Mouse (Mus musculus) hindbrain, embryonic 11.5 days (tissue): Measurements from ENCODE around the gene Tdrd12. TPM values are rescaled to one million over a fixed set of nuclear protein-coding genes. Genes with fewer than 3 reads are reported as not detected.
A peak's percentile ranks its signal among the peaks of the same experiment; 100 is the strongest.

Experiments used
- ATAC-seq: fragments of 200-750 bp; cut with Nextera tagmentation; 2 replicates; pipeline ENCODE4 v1.8.0; 2017; ENCODE audit warnings: mild to moderate bottlenecking, moderate TSS enrichment, moderate library complexity; ENCODE audit not compliant: low FRiP score
- DNase-seq: peaks from one replicate; pipeline ENCODE4 v3.0.0-alpha.2; 2015; ENCODE audit warnings: low spot score
- H3K27ac ChIP-seq: fragments of 300-500 bp; sonication (generic); 2 replicates; pipeline ENCODE4 v1.5.1; 2014; ENCODE audit warnings: mild to moderate bottlenecking, low read depth, low read length
- H3K27me3 ChIP-seq: fragments of 300-500 bp; sonication (generic); 2 replicates; pipeline ENCODE4 v1.6.1; 2014; ENCODE audit warnings: mild to moderate bottlenecking, low read length, moderate library complexity, mixed read lengths; ENCODE audit not compliant: control insufficient read depth, insufficient read depth
- H3K36me3 ChIP-seq: fragments of 300-500 bp; sonication (generic); 2 replicates; pipeline ENCODE4 v1.6.1; 2014; ENCODE audit warnings: mild to moderate bottlenecking, low read length, moderate library complexity, mixed read lengths; ENCODE audit not compliant: control insufficient read depth, insufficient read depth
- H3K4me1 ChIP-seq: fragments of 300-500 bp; sonication (generic); replicated peaks from 2 replicates; pipeline ENCODE4 v1.6.1; 2014; ENCODE audit warnings: low read length, mixed read lengths; ENCODE audit not compliant: control insufficient read depth, insufficient read depth
- H3K4me2 ChIP-seq: fragments of 300-500 bp; sonication (generic); replicated peaks from 2 replicates; pipeline ENCODE4 v1.6.1; 2014; ENCODE audit warnings: mild to moderate bottlenecking, low read depth, low read length
- H3K4me3 ChIP-seq: fragments of 300-500 bp; sonication (generic); 2 replicates; pipeline ENCODE4 v1.5.1; 2014; ENCODE audit warnings: low read depth, low read length
- H3K9ac ChIP-seq: fragments of 300-500 bp; sonication (generic); 2 replicates; pipeline ENCODE4 v1.6.1; 2014; ENCODE audit warnings: low read depth, low read length
- H3K9me3 ChIP-seq: fragments of 300-500 bp; sonication (generic); 2 replicates; pipeline ENCODE4 v1.6.1; 2016; ENCODE audit warnings: low read length; ENCODE audit not compliant: control insufficient read depth
- WGBS: fragments of 180-500 bp; shearing (Covaris S2); extraction: QIAGEN DNeasy Blood & Tissue Kit; methylation state at CpG from one replicate; pipeline ENCODE4 v1.1.7; 2014; 5-methylcytosine and 5-hydroxymethylcytosine counted together
- polyA plus RNA-seq: library from polyadenylated mRNA; unstranded; fragments of >200 nt; fragmentation: Nextera tagmentation; extraction: Ambion mirVana; gene quantifications from 2 replicates; pipeline ENCODE4 v1.2.1, GENCODE M21; 2014

Gene Tdrd12
- polyA plus RNA-seq, 1 experiment from 2014 or later: 0.36 TPM

DNA sequence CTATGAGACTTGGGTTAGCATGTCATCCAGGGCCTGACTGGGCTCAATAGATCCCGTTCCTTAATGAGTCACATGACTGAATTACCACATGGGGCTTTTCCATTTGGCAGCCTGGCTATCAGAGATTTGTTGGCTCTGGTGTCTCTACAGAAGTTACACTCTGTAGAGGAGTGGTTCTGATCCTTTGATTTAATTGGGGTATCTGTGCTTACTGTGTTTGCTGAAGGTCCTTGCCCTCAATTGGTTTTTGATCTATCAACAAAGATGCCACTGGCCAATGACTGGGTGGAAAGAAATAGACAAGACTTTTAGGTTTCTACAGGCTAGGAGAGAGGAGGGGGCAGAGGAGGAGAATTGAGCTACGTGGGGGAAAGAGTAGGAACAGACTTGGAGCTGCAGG, 21.1 kb upstream of the Tdrd12 start:
- no peak for ATAC-seq
- Histone ChIP-seq H3K4me2 (no peak overlapping the region), H3K36me3 (no peaks in the 10 kb centered on the region), H3K4me1 (peaks cover 3% of the 10 kb centered on the region; the same call in 1 of the 2 replicates), H3K27ac (no peak overlapping the region), H3K9ac (no peak overlapping the region), H3K27me3 (no peaks in the 10 kb centered on the region), H3K9me3 (no peaks in the 10 kb centered on the region), H3K4me3 (no peak overlapping the region)
- no peak for DNase-seq
- 59% methylated on average over 2 of the region's 2 CpGs for WGBS

DNA sequence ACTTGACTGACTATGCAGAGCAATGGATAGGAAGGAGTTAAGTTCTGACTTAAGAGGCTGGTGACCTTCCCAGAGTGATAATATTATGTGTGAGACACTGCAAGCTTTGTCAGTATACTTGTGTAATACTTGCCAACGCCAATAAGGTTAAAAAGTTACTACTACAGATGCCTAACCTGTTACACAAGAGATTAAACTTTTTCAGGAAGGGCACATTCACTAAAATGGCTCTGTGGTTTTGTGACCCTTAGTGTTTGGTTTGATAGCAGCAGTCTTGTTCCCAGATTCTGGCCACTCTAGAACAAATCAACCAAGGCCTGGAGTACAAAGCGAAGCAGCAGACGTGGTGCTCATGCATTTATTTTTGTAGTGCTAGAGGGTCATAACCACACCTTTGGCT, 20.0 kb upstream of the Tdrd12 start:
- no peak overlapping the region for H3K4me2 ChIP-seq
- no peaks in the 10 kb centered on the region for H3K36me3 ChIP-seq
- DNase-seq: no peak
- H3K27me3 ChIP-seq: no peaks in the 10 kb centered on the region
- H3K9ac ChIP-seq: no peak overlapping the region
- H3K9me3 ChIP-seq: no peaks in the 10 kb centered on the region
- H3K27ac ChIP-seq: no peak overlapping the region
- no peak for ATAC-seq
- peaks cover 3% of the 10 kb centered on the region; the same call in 1 of the 2 replicates for H3K4me1 ChIP-seq
- H3K4me3 ChIP-seq: no peak overlapping the region
- 90% methylated on average over 3 of the region's 3 CpGs for WGBS

DNA sequence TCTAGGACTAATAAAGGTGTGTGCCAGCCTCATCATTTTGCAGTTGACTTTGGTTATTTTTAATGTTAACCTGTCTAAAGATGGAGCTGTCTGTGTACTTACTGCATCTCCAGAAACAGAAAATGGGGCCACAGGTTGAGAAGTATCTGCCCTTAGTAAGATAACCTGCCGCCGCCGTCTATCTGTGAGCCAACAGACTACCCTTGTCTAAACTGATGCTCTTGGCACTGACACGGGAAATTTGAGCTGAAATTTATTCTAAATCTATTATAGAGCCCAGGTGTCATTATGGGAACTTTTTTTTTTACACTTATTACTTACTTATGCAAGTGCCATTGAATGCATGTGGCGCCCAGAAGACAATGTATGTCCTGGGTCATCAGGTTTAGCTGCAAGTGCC, 19.4 kb upstream of the Tdrd12 start:
- no peak for ATAC-seq
- Histone ChIP-seq H3K4me2 (no peak overlapping the region), H3K9me3 (no peaks in the 10 kb centered on the region), H3K27me3 (no peaks in the 10 kb centered on the region), H3K27ac (no peak overlapping the region), H3K36me3 (no peaks in the 10 kb centered on the region), H3K9ac (no peak overlapping the region), H3K4me1 (peaks cover 3% of the 10 kb centered on the region; the same call in 1 of the 2 replicates), H3K4me3 (no peak overlapping the region)
- no peak for DNase-seq
- 85% methylated on average over 5 of the region's 5 CpGs for WGBS

DNA sequence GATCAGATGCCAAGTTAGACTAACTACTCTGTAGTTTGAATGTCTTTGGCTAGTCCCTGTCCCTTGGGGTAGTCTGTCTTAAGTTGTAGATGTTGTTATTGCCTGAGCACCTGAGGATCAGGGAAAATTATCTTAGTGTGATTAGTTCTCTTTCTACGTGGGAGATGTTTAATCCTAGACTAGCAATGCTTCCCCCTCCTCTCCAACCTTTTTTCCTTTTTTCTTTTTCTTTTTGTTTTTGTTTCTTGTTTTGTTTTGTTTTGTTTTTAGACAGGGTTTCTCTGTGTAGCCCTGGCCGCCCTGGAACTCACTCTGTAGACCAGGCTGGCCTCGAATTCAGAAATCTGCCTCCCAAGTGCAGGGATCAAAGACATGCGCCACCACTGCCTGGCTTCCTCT, 18.7 kb upstream of the Tdrd12 start, which contains the start of gene Nudt19:
Gene Nudt19 (minus strand): TSS at position 100 of the 399 bp plus-strand sequence.
- WGBS: 73% methylated on average over 4 of the region's 4 CpGs
- no peak for ATAC-seq

DNA sequence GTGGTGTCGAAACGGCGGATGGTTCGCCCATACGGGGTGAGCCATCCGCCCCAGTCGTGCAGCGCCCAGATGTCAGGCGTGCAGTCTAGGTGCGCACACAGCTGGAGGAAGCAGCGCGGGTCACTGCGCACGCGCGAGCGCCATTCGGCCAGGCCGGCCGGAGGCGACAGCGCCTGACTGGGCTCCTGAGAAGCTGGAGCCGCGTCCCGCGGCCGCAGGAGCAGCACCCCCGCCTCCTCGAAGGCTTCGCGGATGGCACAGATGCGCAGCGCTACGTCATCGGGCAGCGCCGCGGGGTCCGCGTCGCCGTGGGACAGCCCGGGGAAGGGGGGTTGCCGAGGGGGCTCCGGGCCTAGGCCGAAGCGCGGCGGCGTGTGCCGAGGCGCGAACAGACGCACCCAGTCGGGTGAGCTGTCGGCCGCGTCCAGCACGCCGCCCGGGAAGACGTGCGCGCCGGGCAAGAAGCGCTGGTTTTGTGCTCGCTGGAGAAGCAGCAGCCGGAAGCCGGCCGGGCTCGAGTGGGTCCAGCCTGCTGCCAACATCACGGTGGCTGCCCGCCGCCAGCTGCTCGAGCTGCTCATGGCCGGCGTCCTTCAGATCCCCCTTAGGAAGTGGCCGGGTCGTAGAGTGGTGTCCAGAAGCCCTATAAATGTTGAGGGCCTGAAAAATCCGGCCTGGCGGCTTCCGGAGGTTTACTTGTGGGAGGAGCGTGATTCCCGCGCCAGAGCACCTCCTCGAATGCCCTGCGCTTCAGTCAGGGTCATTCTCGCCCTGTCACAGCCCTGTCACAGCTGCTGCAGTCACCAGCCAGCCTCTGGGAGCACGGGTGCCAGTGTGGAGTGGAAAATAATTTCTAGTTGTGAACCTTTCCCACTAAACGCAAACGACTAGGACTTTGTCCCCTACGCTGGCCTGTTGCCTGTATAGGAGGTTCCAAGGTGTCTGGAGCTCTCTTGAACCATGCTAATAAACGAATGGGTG, 18.0 kb upstream of the Tdrd12 start:
- Histone ChIP-seq H3K36me3 (peaks cover 1% of the 10 kb centered on the region; the same call in 1 of the 2 replicates), H3K9ac (peak overlapping the region; percentile 70), H3K27me3 (no peaks in the 10 kb centered on the region), H3K4me3 (peak overlapping the region; percentile 60), H3K9me3 (no peaks in the 10 kb centered on the region), H3K4me2 (peak overlapping the region; percentile 91), H3K4me1 (peaks cover 3% of the 10 kb centered on the region; the same call in 1 of the 2 replicates), H3K27ac (peak overlapping the region; percentile 94)
- ATAC-seq (peak; percentile 94), DNase-seq (peak; percentile 94)
- WGBS: 1% methylated on average over 79 of the region's 93 CpGs

More for the DNA sequence above, 18.7 kb upstream of the Tdrd12 start, which contains the start of gene Nudt19:
- Histone ChIP-seq H3K36me3 (no peaks in the 10 kb centered on the region), H3K27ac (peak within 1 kb of the TSS; percentile 94), H3K9ac (peak within 1 kb of the TSS; percentile 70), H3K4me3 (peak within 1 kb of the TSS; percentile 60), H3K9me3 (no peaks in the 10 kb centered on the region), H3K4me2 (peak within 1 kb of the TSS; percentile 91), H3K27me3 (no peaks in the 10 kb centered on the region), H3K4me1 (peaks cover 3% of the 10 kb centered on the region; the same call in 1 of the 2 replicates)
- no peak for DNase-seq

DNA sequence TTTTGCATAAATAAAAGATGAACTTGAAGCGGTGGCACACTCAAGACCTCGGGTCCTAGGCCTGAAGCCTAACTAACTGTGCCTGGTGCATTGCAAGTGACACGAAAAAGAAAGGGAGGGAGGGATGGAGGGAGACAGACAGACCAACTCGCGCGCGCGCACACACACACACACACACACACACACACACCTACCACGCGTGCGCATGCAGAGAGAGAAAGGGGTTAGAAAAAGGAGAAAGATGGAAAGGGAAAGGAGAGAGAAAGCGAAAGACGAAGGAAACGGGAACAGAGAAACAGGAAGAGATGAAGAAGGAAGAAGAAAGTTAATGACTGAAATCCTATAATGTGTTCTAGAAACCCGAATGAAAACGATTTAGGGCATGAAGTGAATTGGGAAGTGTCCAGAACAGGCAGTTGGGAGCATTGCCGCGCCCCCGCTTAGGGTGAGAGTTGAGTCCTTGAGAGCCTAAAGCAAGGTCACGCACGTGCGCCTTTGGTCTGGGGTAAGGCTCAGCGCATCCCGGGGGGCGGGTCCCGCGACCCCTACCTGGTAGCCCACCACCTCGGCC, 17.1 kb upstream of the Tdrd12 start:
- no peak; the same call in 1 of the 2 replicates for ATAC-seq
- no peaks in the 10 kb centered on the region for H3K9me3 ChIP-seq
- H3K36me3 ChIP-seq: peaks cover 6% of the 10 kb centered on the region; the same call in 1 of the 2 replicates
- peak overlapping the region; percentile 70 for H3K9ac ChIP-seq
- peaks cover 3% of the 10 kb centered on the region; the same call in 1 of the 2 replicates for H3K4me1 ChIP-seq
- peak overlapping the region; percentile 91 for H3K4me2 ChIP-seq
- no peaks in the 10 kb centered on the region for H3K27me3 ChIP-seq
- peak; percentile 50 for DNase-seq
- 5% methylated on average over 28 of the region's 28 CpGs for WGBS
- H3K27ac ChIP-seq: peak overlapping the region; percentile 94
- H3K4me3 ChIP-seq: peak overlapping the region; percentile 60

DNA sequence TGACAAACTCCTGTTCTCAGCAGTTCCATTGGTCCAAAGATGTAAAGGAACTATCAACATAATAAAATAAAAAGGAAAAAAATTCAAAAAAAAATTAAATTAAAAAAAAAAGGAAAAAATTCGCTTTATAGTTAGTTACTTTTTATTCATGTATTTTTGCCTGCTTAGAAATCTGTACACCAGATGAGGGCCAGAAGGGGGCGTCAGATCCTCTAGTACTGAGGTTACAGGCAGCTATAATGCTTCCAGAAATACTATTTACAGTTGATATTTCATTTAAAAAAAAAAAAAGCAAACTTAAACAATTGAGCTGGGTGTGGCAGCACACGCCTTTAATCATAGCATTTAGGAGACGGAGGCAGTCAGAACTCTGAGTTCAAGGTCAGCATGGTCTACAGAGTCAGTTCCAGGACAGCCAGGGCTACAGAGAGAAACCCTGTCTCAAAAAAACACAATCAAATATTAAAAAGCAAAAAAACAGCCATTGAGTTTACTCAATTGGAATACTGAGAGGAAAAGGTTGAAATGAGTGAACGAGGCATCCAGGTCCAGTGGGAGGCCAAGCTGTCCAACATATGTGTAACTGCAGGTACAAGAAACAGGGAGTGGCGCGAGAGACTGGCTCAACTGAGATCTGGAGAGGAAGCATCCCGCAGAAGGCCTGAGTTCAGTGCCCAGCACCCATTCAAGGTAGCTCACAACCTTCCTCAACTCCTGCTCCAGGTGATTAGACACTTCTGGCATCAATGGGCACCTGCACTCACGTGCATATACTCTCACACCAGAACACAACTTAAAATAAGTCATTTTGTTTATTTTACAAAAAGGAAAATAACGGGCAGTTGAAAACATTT, 16.4 kb upstream of the Tdrd12 start:
- Histone ChIP-seq H3K9ac (0 out of 2 replicates have a peak overlapping the region, but pooled peaks have one; percentile 70), H3K36me3 (peaks cover 6% of the 10 kb centered on the region; the same call in 1 of the 2 replicates), H3K27me3 (no peaks in the 10 kb centered on the region), H3K4me3 (peak overlapping the region; percentile 60; the same call in 1 of the 2 replicates), H3K9me3 (no peaks in the 10 kb centered on the region), H3K4me1 (peaks cover 3% of the 10 kb centered on the region; the same call in 1 of the 2 replicates), H3K4me2 (peak overlapping the region; percentile 91), H3K27ac (no peak overlapping the region)
- ATAC-seq (no peak), DNase-seq (peak; percentile 39)
- WGBS: 68% methylated on average over 10 of the region's 10 CpGs

DNA sequence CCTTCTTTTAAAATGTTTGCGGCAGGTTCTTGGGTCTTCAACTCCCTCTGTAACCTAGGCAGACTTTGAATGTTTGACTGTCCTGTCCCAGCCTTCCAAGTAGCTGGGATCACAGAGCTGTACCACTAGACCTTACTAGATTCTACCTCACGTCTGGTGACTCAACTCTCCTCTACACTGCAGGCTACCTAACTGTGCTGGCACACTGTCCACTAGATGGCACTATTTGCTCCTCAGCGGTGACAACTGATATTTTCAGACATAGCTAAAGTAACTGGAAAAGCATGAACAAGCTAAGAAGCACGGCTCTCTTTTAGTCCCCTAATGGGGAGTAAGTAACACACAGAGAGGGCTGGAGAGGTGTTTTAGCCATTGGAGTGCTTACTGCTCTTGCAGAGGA, 8.3 kb upstream of the Tdrd12 start:
- no peak overlapping the region for H3K27ac ChIP-seq
- ATAC-seq: no peak
- peak; percentile 74 for DNase-seq
- 43% methylated on average over 4 of the region's 4 CpGs for WGBS
- no peak overlapping the region for H3K4me2 ChIP-seq
- H3K4me3 ChIP-seq: no peak overlapping the region
- peaks cover 6% of the 10 kb centered on the region; the same call in 1 of the 2 replicates for H3K36me3 ChIP-seq
- no peaks in the 10 kb centered on the region for H3K27me3 ChIP-seq
- H3K9me3 ChIP-seq: no peaks in the 10 kb centered on the region
- no peak overlapping the region for H3K9ac ChIP-seq
- H3K4me1 ChIP-seq: no peaks in the 10 kb centered on the region
